9 mouse cellular contexts compared by ENCODE assay signal in the genomic region with DNA sequence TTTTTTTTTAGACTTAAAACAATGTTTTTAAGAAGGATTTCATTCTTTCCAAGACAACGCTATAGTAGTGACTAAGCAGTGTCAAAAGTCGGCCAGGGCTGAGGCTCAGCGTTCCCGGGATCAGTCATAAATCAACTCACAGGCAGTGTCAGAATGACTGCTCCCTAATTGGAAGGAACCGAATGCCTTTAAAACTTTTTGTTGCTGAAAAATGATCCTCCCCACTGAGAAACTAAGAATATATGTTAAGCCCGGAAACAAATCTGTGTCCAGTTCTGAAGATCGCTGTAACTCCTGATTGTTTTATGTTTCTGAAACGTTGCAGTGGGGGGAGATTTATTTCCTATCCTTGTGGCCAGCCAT.
A peak's percentile ranks its signal among the peaks of the same experiment; 100 is the strongest.
DNase-seq lines count a peak whose midpoint lies in the region; ATAC-seq lines count a peak whose summit lies in the region.
"Had no signal": no experiment of that assay in that cellular context is flagged by ENCODE, and none has a peak within 500 bp of the region (broad histone marks: within the 10 kb centered on the region; RNA-seq: fewer than 3 reads in every experiment).

No protein-coding gene starts in this region.

- H3K9me3 ChIP-seq in embryonic facial prominence, embryonic 12.5 days: no peaks in the 10 kb centered on the region
- no peaks in the 10 kb centered on the region for H3K9me3 ChIP-seq in limb, embryonic 11.5 days (ENCODE audit: control insufficient read depth, low read length)
- H3K9me3 ChIP-seq: heart, embryonic 12.5 days had no signal

- ATAC-seq in embryonic facial prominence, embryonic 12.5 days (ENCODE audit: insufficient number of reproducible peaks, insufficient read depth, low FRiP score, low TSS enrichment): no peak
- ATAC-seq in limb, embryonic 11.5 days (ENCODE audit: insufficient number of reproducible peaks, low FRiP score, low TSS enrichment, low read depth): no peak
- no peak for ATAC-seq in activated CD4-positive, CD25-positive, alpha-beta regulatory T cell, adult 4 months

- H3K36me3 ChIP-seq in embryonic facial prominence, embryonic 12.5 days: peaks cover 5% of the 10 kb centered on the region; the same call in 1 of the 2 replicates
- H3K36me3 ChIP-seq in limb, embryonic 11.5 days (ENCODE audit: control insufficient read depth, insufficient read depth, low read length): peaks cover 2% of the 10 kb centered on the region; the same call in 1 of the 2 replicates

- H3K9ac ChIP-seq in embryonic facial prominence, embryonic 12.5 days: no peak overlapping the region
- H3K9ac ChIP-seq in limb, embryonic 11.5 days (ENCODE audit: low read length): no peak overlapping the region
- H3K9ac ChIP-seq: heart, embryonic 12.5 days had no signal

- H3K4me2 ChIP-seq in embryonic facial prominence, embryonic 12.5 days (replicated peaks): no peak overlapping the region
- H3K4me2 ChIP-seq in limb, embryonic 11.5 days (ENCODE audit: low read depth, severe bottlenecking): no peak overlapping the region; the same call in 1 of the 2 replicates
- H3K4me2 ChIP-seq: heart, embryonic 12.5 days had no signal

- peak; percentile 8 for DNase-seq in lung, postnatal 36 days
- DNase-seq in lung, postnatal 14 days: no peak
- peak; percentile 63 for DNase-seq in limb, embryonic 11.5 days (ENCODE audit: low spot score)
- DNase-seq in left cerebral cortex, adult 8-10 months (ENCODE audit: low spot score in 2 of 2): no peak
- DNase-seq in layer of hippocampus, postnatal 36 days: no peak
- DNase-seq: liver had no signal

- peaks cover 22% of the 10 kb centered on the region; the same call in 1 of the 2 replicates for H3K4me1 ChIP-seq in embryonic facial prominence, embryonic 12.5 days
- H3K4me1 ChIP-seq in limb, embryonic 11.5 days (ENCODE audit: control insufficient read depth, insufficient read depth, low read length): peaks cover 21% of the 10 kb centered on the region
- H3K4me1 ChIP-seq: heart, embryonic 12.5 days had no signal

- no peaks in the 10 kb centered on the region for H3K27me3 ChIP-seq in embryonic facial prominence, embryonic 12.5 days
- no peaks in the 10 kb centered on the region for H3K27me3 ChIP-seq in limb, embryonic 11.5 days (ENCODE audit: control insufficient read depth, insufficient read depth, low read length)
- H3K27me3 ChIP-seq: heart, embryonic 12.5 days had no signal

- WGBS in embryonic facial prominence, embryonic 12.5 days: 17% methylated on average over 8 of the region's 8 CpGs
- 3% methylated on average over 8 of the region's 8 CpGs for WGBS in limb, embryonic 11.5 days

- H3K27ac ChIP-seq in embryonic facial prominence, embryonic 12.5 days: peak overlapping the region; percentile 63; the same call in 1 of the 2 replicates
- H3K27ac ChIP-seq in limb, embryonic 11.5 days (replicated peaks; ENCODE audit: low read depth, low read length): no peak overlapping the region

- no peak overlapping the region for H3K4me3 ChIP-seq in embryonic facial prominence, embryonic 12.5 days
- H3K4me3 ChIP-seq in limb, embryonic 11.5 days (ENCODE audit: low read depth, low read length): no peak overlapping the region
- H3K4me3 ChIP-seq: heart, embryonic 12.5 days had no signal

Comparison
In these comparisons a context has a peak if more than half of its experiments do, and no peak if none do; other contexts are left out.
1. DNase-seq: peak in lung, postnatal 36 days (single experiment) and limb, embryonic 11.5 days (single experiment); none in lung, postnatal 14 days (single experiment), left cerebral cortex, adult 8-10 months (0 of 2) and layer of hippocampus, postnatal 36 days (0 of 2).